Mouse (Mus musculus) neural tube, embryonic 11.5 days (tissue): ENCODE measurements around the gene Tmem132c. TPM values are rescaled to one million over a fixed set of nuclear protein-coding genes. Genes with fewer than 3 reads are reported as not detected.

Experiments
- ATAC-seq: fragments of 200-750 bp; cut with Nextera tagmentation; 2 replicates; pipeline ENCODE4 v1.8.0; 2017; ENCODE audit warnings: moderate number of reproducible peaks, mild to moderate bottlenecking, moderate TSS enrichment, moderate library complexity; ENCODE audit not compliant: insufficient read depth, low FRiP score, low TSS enrichment
- DNase-seq: peaks from one replicate; pipeline ENCODE4 v3.0.0-alpha.2; 2015; ENCODE audit warnings: low spot score
- H3K27ac ChIP-seq: fragments of 300-500 bp; sonication (generic); 2 replicates; pipeline ENCODE4 v1.5.1; 2014; ENCODE audit warnings: low read depth, mild to moderate bottlenecking, low read length
- H3K27me3 ChIP-seq: fragments of 300-500 bp; sonication (generic); 2 replicates; pipeline ENCODE4 v1.6.1; 2014; ENCODE audit warnings: mild to moderate bottlenecking, low read length, mixed read lengths; ENCODE audit not compliant: control insufficient read depth, insufficient read depth
- H3K36me3 ChIP-seq: fragments of 300-500 bp; sonication (generic); 2 replicates; pipeline ENCODE4 v1.6.1; 2014; ENCODE audit warnings: mild to moderate bottlenecking, low read length, moderate library complexity, mixed read lengths; ENCODE audit not compliant: control insufficient read depth, insufficient read depth
- H3K4me1 ChIP-seq: fragments of 300-500 bp; sonication (generic); 2 replicates; pipeline ENCODE4 v1.6.1; 2014; ENCODE audit warnings: low read length, mixed read lengths; ENCODE audit not compliant: control insufficient read depth, insufficient read depth
- H3K4me2 ChIP-seq: fragments of 300-500 bp; sonication (generic); 2 replicates; pipeline ENCODE4 v1.6.1; 2014; ENCODE audit warnings: low read depth, mild to moderate bottlenecking, moderate library complexity
- H3K4me3 ChIP-seq: fragments of 300-500 bp; sonication (generic); 2 replicates; pipeline ENCODE4 v1.5.1; 2014; ENCODE audit warnings: low read depth, low read length
- H3K9ac ChIP-seq: fragments of 300-500 bp; sonication (generic); 2 replicates; pipeline ENCODE4 v1.6.1; 2014; ENCODE audit warnings: mild to moderate bottlenecking, low read length
- H3K9me3 ChIP-seq: fragments of 300-500 bp; sonication (generic); 2 replicates; pipeline ENCODE4 v1.6.1; 2016; ENCODE audit warnings: low read length; ENCODE audit not compliant: control insufficient read depth
- WGBS: fragments of 180-500 bp; shearing (Covaris S2); extraction: QIAGEN DNeasy Blood & Tissue Kit; methylation state at CpG from one replicate; pipeline ENCODE4 v1.1.7; 2014; 5-methylcytosine and 5-hydroxymethylcytosine counted together
- polyA plus RNA-seq: library from polyadenylated mRNA; unstranded; fragments of >200 nt; fragmentation: Nextera tagmentation; extraction: Ambion mirVana; gene quantifications from 2 replicates; pipeline ENCODE4 v1.2.1, GENCODE M21; 2014

The Tmem132c gene
- polyA plus RNA-seq, 1 experiment from 2014 or later = 24.6 TPM

GRCm38 (mm10) chr5:127561086-127561485 lies 319.5 kb downstream of the Tmem132c start:
- WGBS = 90% methylated on average over 3 of the region's 3 CpGs
- no peaks in the 10 kb centered on the region for H3K27me3 ChIP-seq
- DNase-seq = no peak
- H3K36me3 ChIP-seq = no peaks in the 10 kb centered on the region; the same call in none of the 2 replicates
- H3K4me2 ChIP-seq = no peak overlapping the region
- no peak overlapping the region for H3K4me3 ChIP-seq
- no peaks in the 10 kb centered on the region for H3K9me3 ChIP-seq
- H3K9ac ChIP-seq = no peak overlapping the region
- H3K27ac ChIP-seq = no peak overlapping the region
- no peaks in the 10 kb centered on the region for H3K4me1 ChIP-seq
- no peak for ATAC-seq

GRCm38 (mm10) chr5:127567165-127567741 lies 325.6 kb downstream of the Tmem132c start:
- Histone ChIP-seq H3K4me3 (no peak overlapping the region), H3K27ac (no peak overlapping the region), H3K9me3 (no peaks in the 10 kb centered on the region), H3K4me2 (no peak overlapping the region), H3K4me1 (no peaks in the 10 kb centered on the region), H3K27me3 (no peaks in the 10 kb centered on the region), H3K9ac (no peak overlapping the region), H3K36me3 (no peaks in the 10 kb centered on the region; the same call in 1 of the 2 replicates)
- DNase-seq (no peak), ATAC-seq (no peak)
- 74% methylated on average over 6 of the region's 6 CpGs for WGBS

- no peak for ATAC-seq
- H3K4me2 ChIP-seq = no peak overlapping the region
- H3K27ac ChIP-seq = no peak overlapping the region
- no peaks in the 10 kb centered on the region for H3K36me3 ChIP-seq
- H3K27me3 ChIP-seq = no peaks in the 10 kb centered on the region
- H3K9me3 ChIP-seq = no peaks in the 10 kb centered on the region
- DNase-seq = peak; percentile 28
- H3K4me3 ChIP-seq = no peak overlapping the region
- no peaks in the 10 kb centered on the region for H3K4me1 ChIP-seq
- H3K9ac ChIP-seq = no peak overlapping the region
- WGBS = 61% methylated on average over 8 of the region's 8 CpGs
These were observed 335.8 kb downstream of the Tmem132c start for GRCm38 (mm10) chr5:127577419-127577818.

- Histone ChIP-seq H3K9me3 (no peaks in the 10 kb centered on the region), H3K4me1 (no peaks in the 10 kb centered on the region), H3K9ac (no peak overlapping the region), H3K27me3 (no peaks in the 10 kb centered on the region), H3K4me3 (no peak overlapping the region), H3K36me3 (no peaks in the 10 kb centered on the region; the same call in 1 of the 2 replicates), H3K4me2 (no peak overlapping the region), H3K27ac (no peak overlapping the region)
- DNase-seq = no peak
- 86% methylated on average over 8 of the region's 8 CpGs for WGBS
- no peak for ATAC-seq
These were observed 342.1 kb downstream of the Tmem132c start for GRCm38 (mm10) chr5:127583658-127584057.

GRCm38 (mm10) chr5:127587854-127588253 lies 346.2 kb downstream of the Tmem132c start:
- no peaks in the 10 kb centered on the region; the same call in 1 of the 2 replicates for H3K36me3 ChIP-seq
- H3K27me3 ChIP-seq = no peaks in the 10 kb centered on the region
- H3K4me2 ChIP-seq = no peak overlapping the region
- H3K9ac ChIP-seq = no peak overlapping the region
- DNase-seq = no peak
- H3K27ac ChIP-seq = no peak overlapping the region
- no peak overlapping the region for H3K4me3 ChIP-seq
- WGBS = 62% methylated on average over 6 of the region's 6 CpGs
- no peaks in the 10 kb centered on the region for H3K4me1 ChIP-seq
- no peak for ATAC-seq
- H3K9me3 ChIP-seq = no peaks in the 10 kb centered on the region

GRCm38 (mm10) chr5:127592406-127592805 lies 350.8 kb downstream of the Tmem132c start:
- no peaks in the 10 kb centered on the region for H3K9me3 ChIP-seq
- H3K4me3 ChIP-seq = no peak overlapping the region
- H3K27me3 ChIP-seq = no peaks in the 10 kb centered on the region
- 61% methylated on average over 5 of the region's 5 CpGs for WGBS
- H3K4me1 ChIP-seq = no peaks in the 10 kb centered on the region
- H3K9ac ChIP-seq = no peak overlapping the region
- DNase-seq (no peak), ATAC-seq (no peak)
- H3K27ac ChIP-seq = no peak overlapping the region
- H3K36me3 ChIP-seq = peaks cover 11% of the 10 kb centered on the region
- H3K4me2 ChIP-seq = no peak overlapping the region

GRCm38 (mm10) chr5:127592854-127593253 lies 351.2 kb downstream of the Tmem132c start:
- Histone ChIP-seq H3K27me3 (no peaks in the 10 kb centered on the region), H3K36me3 (peaks cover 13% of the 10 kb centered on the region), H3K4me1 (no peaks in the 10 kb centered on the region), H3K27ac (no peak overlapping the region), H3K9ac (no peak overlapping the region), H3K9me3 (no peaks in the 10 kb centered on the region), H3K4me3 (no peak overlapping the region), H3K4me2 (no peak overlapping the region)
- DNase-seq (no peak), ATAC-seq (no peak)
- WGBS = 81% methylated on average over 6 of the region's 6 CpGs

GRCm38 (mm10) chr5:127595676-127596075 lies 354.1 kb downstream of the Tmem132c start:
- Histone ChIP-seq H3K4me3 (no peak overlapping the region), H3K9ac (no peak overlapping the region), H3K27ac (no peak overlapping the region), H3K9me3 (no peaks in the 10 kb centered on the region), H3K4me2 (no peak overlapping the region), H3K36me3 (peaks cover 19% of the 10 kb centered on the region), H3K4me1 (no peaks in the 10 kb centered on the region), H3K27me3 (no peaks in the 10 kb centered on the region)
- 90% methylated on average over 3 of the region's 3 CpGs for WGBS
- ATAC-seq = no peak
- DNase-seq = no peak

GRCm38 (mm10) chr5:127596862-127597261 lies 355.3 kb downstream of the Tmem132c start:
- no peak for ATAC-seq
- H3K9ac ChIP-seq = no peak overlapping the region
- no peak for DNase-seq
- no peak overlapping the region for H3K27ac ChIP-seq
- H3K4me2 ChIP-seq = no peak overlapping the region
- peaks cover 19% of the 10 kb centered on the region for H3K36me3 ChIP-seq
- no peaks in the 10 kb centered on the region for H3K9me3 ChIP-seq
- H3K4me1 ChIP-seq = no peaks in the 10 kb centered on the region
- no peak overlapping the region for H3K4me3 ChIP-seq
- H3K27me3 ChIP-seq = no peaks in the 10 kb centered on the region
- WGBS = 96% methylated on average over 7 of the region's 7 CpGs
